Mouse (Mus musculus) lung, postnatal 0 days (tissue): Measurements from ENCODE around the gene Gpam. TPM values are rescaled to one million over a fixed set of nuclear protein-coding genes. Genes with fewer than 3 reads are reported as not detected.
A peak's percentile ranks its signal among the peaks of the same experiment; 100 is the strongest.

Experiments
- ATAC-seq: fragments of 200-750 bp; cut with Nextera tagmentation; 2 replicates; pipeline ENCODE4 v1.8.0; 2017; ENCODE audit warnings: moderate library complexity
- DNase-seq: peaks from one replicate; pipeline ENCODE4 v3.0.0-alpha.2; 2016; ENCODE audit warnings: low spot score
- H3K27ac ChIP-seq: fragments of 300-500 bp; sonication (generic); 2 replicates; pipeline ENCODE4 v1.5.1; 2014; ENCODE audit warnings: antibody characterized with exemption, mild to moderate bottlenecking, low read length, mixed read lengths
- H3K27me3 ChIP-seq: fragments of 300-500 bp; sonication (generic); replicated peaks from 2 replicates; pipeline ENCODE4 v1.6.1; 2014; ENCODE audit warnings: low read length, mixed read lengths; ENCODE audit not compliant: insufficient read depth
- H3K36me3 ChIP-seq: fragments of 300-500 bp; sonication (generic); 2 replicates; pipeline ENCODE4 v1.6.1; 2014; ENCODE audit warnings: low read length, mixed read lengths; ENCODE audit not compliant: insufficient read depth
- H3K4me1 ChIP-seq: fragments of 300-500 bp; sonication (generic); 2 replicates; pipeline ENCODE4 v1.6.1; 2014; ENCODE audit warnings: antibody characterized with exemption, low read depth, low read length, mixed read lengths; ENCODE audit not compliant: insufficient read depth
- H3K4me2 ChIP-seq: fragments of 300-500 bp; sonication (generic); replicated peaks from 2 replicates; pipeline ENCODE4 v1.6.1; 2014; ENCODE audit warnings: low read depth, mild to moderate bottlenecking, low read length, moderate library complexity, mixed read lengths
- H3K4me3 ChIP-seq: fragments of 300-500 bp; sonication (generic); 2 replicates; pipeline ENCODE4 v1.5.1; 2014; ENCODE audit warnings: low read depth, low read length
- H3K9ac ChIP-seq: fragments of 300-500 bp; sonication (generic); replicated peaks from 2 replicates; pipeline ENCODE4 v1.6.1; 2014; ENCODE audit warnings: low read depth, mild to moderate bottlenecking
- H3K9me3 ChIP-seq: fragments of 300-500 bp; sonication (generic); 2 replicates; pipeline ENCODE4 v1.6.1; 2016; ENCODE audit warnings: low read length, mixed read lengths
- CTCF ChIP-seq: IDR thresholded peaks from 2 replicates; pipeline ENCODE4 v1.5.1; 2016; ENCODE audit warnings: antibody characterized with exemption, mild to moderate bottlenecking
- EP300 ChIP-seq: IDR thresholded peaks from 2 replicates; pipeline ENCODE4 v1.6.1; 2016; ENCODE audit warnings: antibody characterized with exemption, mild to moderate bottlenecking, control low read depth
- WGBS: fragments of 180-500 bp; shearing (Covaris S2); extraction: QIAGEN DNeasy Blood & Tissue Kit; methylation state at CpG from one replicate; pipeline ENCODE4 v1.1.7; 2014; 5-methylcytosine and 5-hydroxymethylcytosine counted together
- polyA plus RNA-seq: library from polyadenylated mRNA; unstranded; fragments of >200 nt; fragmentation: Nextera tagmentation; extraction: Ambion mirVana; gene quantifications from 2 replicates; pipeline ENCODE4 v1.2.1, GENCODE M21; 2015

Gpam gene
- polyA plus RNA-seq, 1 experiment from 2014 or later, result 41.4 TPM

DNA sequence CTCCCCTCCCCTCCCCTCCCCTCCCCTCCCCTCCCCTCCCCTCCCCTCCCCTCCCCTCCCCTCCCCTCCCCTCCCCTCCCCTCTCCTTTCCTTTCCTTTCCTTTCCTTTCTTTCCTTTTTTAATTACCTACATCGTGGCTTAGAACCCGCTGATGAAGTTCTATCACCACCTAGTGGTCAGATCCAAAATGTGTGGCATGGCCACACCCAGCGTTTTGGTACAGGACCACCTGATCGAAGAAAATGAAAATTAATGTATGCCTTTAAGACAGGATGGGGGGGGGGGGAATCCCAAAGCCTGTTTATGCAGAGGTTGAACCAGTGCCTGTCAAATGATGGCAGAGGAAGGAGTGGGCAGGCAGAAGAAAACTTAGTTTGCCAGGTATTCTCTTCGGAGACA lies 65.1 kb downstream of the Gpam start:
- H3K4me1 ChIP-seq, result peaks cover 4% of the 10 kb centered on the region; the same call in 1 of the 2 replicates
- WGBS, result 26% methylated on average over 4 of the region's 5 CpGs

DNA sequence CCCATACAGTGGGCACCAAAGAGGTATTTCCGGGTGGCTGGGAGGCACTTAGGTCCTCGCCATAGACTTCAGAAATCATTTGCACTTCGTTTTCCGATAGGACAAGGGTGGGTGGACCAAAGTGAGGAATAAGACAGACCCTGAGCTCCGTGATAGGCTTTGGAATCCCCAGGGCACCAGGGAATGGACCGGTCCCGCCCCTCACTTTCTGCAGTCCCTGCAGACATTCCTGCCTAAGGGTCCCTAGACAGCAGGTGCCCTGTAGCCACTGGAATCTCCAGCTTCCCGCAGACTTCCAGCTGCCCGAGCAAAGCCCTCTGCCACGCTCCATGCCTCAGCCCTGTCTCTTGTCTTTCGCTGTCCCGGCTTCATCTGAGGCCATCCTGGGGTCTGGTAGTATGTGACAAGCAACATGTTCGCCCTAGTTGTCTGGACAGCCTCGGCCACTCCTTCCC lies 65.6 kb downstream of the Gpam start:
- TF ChIP-seq CTCF (no peak), EP300 (no peak)
- Histone ChIP-seq H3K27ac (no peak overlapping the region), H3K36me3 (peaks cover 4% of the 10 kb centered on the region; the same call in 1 of the 2 replicates), H3K9ac (no peak overlapping the region), H3K27me3 (no peaks in the 10 kb centered on the region), H3K4me1 (peaks cover 4% of the 10 kb centered on the region; the same call in 1 of the 2 replicates), H3K9me3 (no peaks in the 10 kb centered on the region), H3K4me2 (peak overlapping the region; percentile 56), H3K4me3 (peak overlapping the region; percentile 12; the same call in 1 of the 2 replicates)
- WGBS, result 11% methylated on average over 14 of the region's 14 CpGs
- DNase-seq, result peak; percentile 14
- ATAC-seq, result no peak

More for the DNA sequence above, 65.1 kb downstream of the Gpam start:
- H3K4me2 ChIP-seq, result no peak overlapping the region
- no peaks in the 10 kb centered on the region for H3K27me3 ChIP-seq
- TF ChIP-seq EP300 (no peak; the same call in 1 of the 2 replicates), CTCF (peak; percentile 77)
- H3K9ac ChIP-seq, result no peak overlapping the region
- no peak overlapping the region for H3K27ac ChIP-seq
- H3K9me3 ChIP-seq, result no peaks in the 10 kb centered on the region
- peaks cover 5% of the 10 kb centered on the region; the same call in 1 of the 2 replicates for H3K36me3 ChIP-seq
- ATAC-seq (no peak), DNase-seq (peak; percentile 72)
- no peak overlapping the region for H3K4me3 ChIP-seq

DNA sequence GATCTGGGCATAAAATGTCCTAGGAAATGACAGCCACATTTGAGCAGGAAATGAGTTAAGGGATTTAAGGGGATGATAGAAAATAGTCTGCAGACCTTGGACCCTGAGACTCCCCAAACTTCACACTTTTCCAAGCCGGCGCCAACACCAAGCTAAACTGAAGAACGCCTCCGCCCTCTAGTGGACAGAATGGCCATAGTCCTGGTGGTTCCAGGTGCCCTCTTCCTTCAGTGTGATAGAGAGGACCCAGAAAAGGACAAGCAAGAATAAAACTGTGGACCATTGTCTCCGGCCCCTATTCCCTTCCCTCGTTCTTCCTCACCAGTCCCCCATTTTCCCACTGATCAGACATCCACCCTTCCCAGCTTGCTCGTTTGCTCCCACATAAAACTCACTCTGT lies 66.1 kb downstream of the Gpam start:
- H3K27me3 ChIP-seq, result no peaks in the 10 kb centered on the region
- no peak overlapping the region for H3K4me3 ChIP-seq
- H3K27ac ChIP-seq, result no peak overlapping the region
- DNase-seq, result peak; percentile 69
- no peak overlapping the region for H3K9ac ChIP-seq
- peaks cover 4% of the 10 kb centered on the region; the same call in 1 of the 2 replicates for H3K4me1 ChIP-seq
- H3K36me3 ChIP-seq, result no peaks in the 10 kb centered on the region
- peak overlapping the region; percentile 56 for H3K4me2 ChIP-seq
- no peaks in the 10 kb centered on the region for H3K9me3 ChIP-seq
- WGBS, result 1% methylated on average over 7 of the region's 7 CpGs
- TF ChIP-seq CTCF (peak; percentile 91), EP300 (no peak)
- no peak for ATAC-seq

DNA sequence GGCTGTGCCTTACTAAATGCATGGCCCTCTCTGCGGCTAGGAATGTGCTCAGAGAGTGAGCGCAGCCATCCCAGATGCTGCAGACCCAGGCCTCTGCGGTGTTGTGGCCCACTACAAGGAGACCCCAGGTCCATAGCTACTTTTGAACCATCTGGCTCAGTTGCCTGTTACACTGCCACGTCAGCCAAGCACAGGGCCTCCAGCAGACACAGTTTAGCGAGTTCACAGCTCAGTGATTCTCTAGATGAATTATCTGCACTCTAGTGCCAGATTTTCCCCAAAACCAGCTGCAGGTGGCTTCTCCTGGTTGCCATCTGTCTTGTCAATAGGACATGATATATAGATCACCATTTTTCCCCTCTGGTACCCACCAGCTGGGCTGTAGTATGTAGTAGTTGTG lies 69.6 kb downstream of the Gpam start:
- H3K27ac ChIP-seq, result no peak overlapping the region
- no peak overlapping the region for H3K4me3 ChIP-seq
- no peak overlapping the region for H3K4me2 ChIP-seq
- H3K4me1 ChIP-seq, result peaks cover 4% of the 10 kb centered on the region; the same call in 1 of the 2 replicates
- DNase-seq (no peak), ATAC-seq (no peak)
- 63% methylated on average over 5 of the region's 5 CpGs for WGBS
- H3K27me3 ChIP-seq, result no peaks in the 10 kb centered on the region
- H3K9me3 ChIP-seq, result no peaks in the 10 kb centered on the region
- no peak for TF ChIP-seq CTCF
- TF ChIP-seq EP300, result no peak
- no peaks in the 10 kb centered on the region for H3K36me3 ChIP-seq
- H3K9ac ChIP-seq, result no peak overlapping the region

DNA sequence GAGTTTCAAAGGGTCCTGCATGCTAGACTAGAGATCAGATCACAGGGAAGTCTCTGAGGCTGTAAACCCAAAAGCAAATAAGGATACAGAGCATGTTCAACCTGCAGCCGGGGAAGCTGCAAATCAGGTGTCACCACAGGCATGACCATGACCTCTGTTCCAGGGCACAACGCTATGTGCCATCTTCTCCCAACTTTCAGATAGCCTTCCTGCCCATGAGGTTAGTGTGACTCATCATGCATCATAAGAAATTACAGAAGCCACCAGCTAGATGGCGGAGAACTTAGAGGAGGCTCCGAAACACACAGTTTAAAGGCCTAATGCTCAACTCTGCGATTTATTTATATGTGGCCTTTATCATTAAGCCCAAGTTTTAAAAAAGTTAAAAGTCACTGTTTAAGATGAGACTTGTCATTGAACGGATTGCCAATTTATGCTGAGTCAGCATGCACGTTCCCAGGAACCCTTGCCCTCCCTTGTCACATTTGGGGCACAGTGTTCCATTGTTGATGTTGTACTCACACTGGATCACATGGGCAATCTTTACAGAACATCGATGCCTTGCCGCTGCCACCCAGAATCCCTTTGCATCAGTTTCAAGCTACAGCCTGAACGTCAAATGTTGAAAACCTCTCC lies 71.3 kb downstream of the Gpam start:
- Histone ChIP-seq H3K4me2 (no peak overlapping the region), H3K27me3 (no peaks in the 10 kb centered on the region), H3K4me3 (no peak overlapping the region), H3K9me3 (no peaks in the 10 kb centered on the region), H3K27ac (no peak overlapping the region), H3K9ac (no peak overlapping the region), H3K36me3 (no peaks in the 10 kb centered on the region), H3K4me1 (no peaks in the 10 kb centered on the region)
- TF ChIP-seq EP300 (no peak), CTCF (no peak)
- WGBS, result 83% methylated on average over 10 of the region's 10 CpGs
- DNase-seq, result no peak
- no peak for ATAC-seq

DNA sequence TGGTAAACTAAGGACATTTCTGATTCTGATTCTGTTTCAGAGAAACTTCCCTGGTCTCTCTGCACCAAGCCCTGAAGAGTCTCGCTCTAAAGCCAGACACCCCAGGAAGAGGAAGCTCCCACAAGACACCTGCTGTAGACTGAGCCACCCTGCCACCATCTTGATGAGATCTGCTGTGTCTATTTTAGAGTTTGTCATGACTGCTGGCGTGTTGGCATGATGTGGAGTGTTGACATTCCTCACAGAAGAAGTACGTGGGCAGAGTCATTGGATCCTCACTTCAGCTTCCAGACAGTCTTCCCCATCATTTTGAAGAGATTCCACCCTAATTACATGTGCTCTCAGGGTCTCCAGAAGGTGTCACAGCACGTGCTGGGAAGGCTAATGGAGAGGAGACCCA lies 73.9 kb downstream of the Gpam start:
- Histone ChIP-seq H3K4me2 (no peak overlapping the region), H3K27me3 (no peaks in the 10 kb centered on the region), H3K36me3 (no peaks in the 10 kb centered on the region), H3K4me3 (no peak overlapping the region), H3K4me1 (no peaks in the 10 kb centered on the region), H3K9ac (no peak overlapping the region), H3K27ac (no peak overlapping the region), H3K9me3 (no peaks in the 10 kb centered on the region)
- DNase-seq (no peak), ATAC-seq (no peak)
- 48% methylated on average over 4 of the region's 4 CpGs for WGBS
- TF ChIP-seq CTCF, result no peak
- TF ChIP-seq EP300, result no peak
